Mouse (Mus musculus) thymus, adult 2 months (tissue): ENCODE measurements around the gene Tacc2. TPM values are rescaled to one million over a fixed set of nuclear protein-coding genes. Genes with fewer than 3 reads are reported as not detected.

ENCODE experiments used
- DNase-seq: peaks from one replicate; pipeline ENCODE4 v3.0.0; 2021
- H3K27ac ChIP-seq: fragments of 200-500 bp; 2 replicates; pipeline ENCODE4 v1.5.1; 2012; ENCODE audit warnings: low read length, control low read depth; ENCODE audit not compliant: control insufficient read depth, insufficient read depth
- H3K27me3 ChIP-seq: fragments of 200-500 bp; 2 replicates; pipeline ENCODE4 v1.6.1; 2012; ENCODE audit warnings: mild to moderate bottlenecking, low read length, moderate library complexity, mixed read lengths; ENCODE audit not compliant: control insufficient read depth, insufficient read depth
- H3K36me3 ChIP-seq: fragments of 200-500 bp; 2 replicates; pipeline ENCODE4 v1.6.1; 2012; ENCODE audit warnings: mild to moderate bottlenecking, low read length, moderate library complexity; ENCODE audit not compliant: control insufficient read depth, insufficient read depth
- H3K4me1 ChIP-seq: fragments of 200-500 bp; replicated peaks from 2 replicates; pipeline ENCODE4 v1.6.1; 2012; ENCODE audit warnings: low read length; ENCODE audit not compliant: control insufficient read depth, insufficient read depth
- H3K4me3 ChIP-seq: fragments of 200-500 bp; 2 replicates; pipeline ENCODE4 v1.5.1; 2012; ENCODE audit warnings: mild to moderate bottlenecking, low read length, control low read depth, moderate library complexity; ENCODE audit not compliant: control insufficient read depth, insufficient read depth
- CTCF ChIP-seq: fragments of 200-500 bp; IDR thresholded peaks from 2 replicates; pipeline ENCODE4 v1.5.1; 2012; ENCODE audit warnings: mild to moderate bottlenecking, control low read depth, low read length, moderate library complexity, borderline replicate concordance; ENCODE audit not compliant: control insufficient read depth, poor library complexity, insufficient read depth; ENCODE audit errors: extremely low read depth
- POLR2A ChIP-seq: fragments of 200-500 bp; IDR thresholded peaks from 2 replicates; pipeline ENCODE4 v1.6.1; 2012; ENCODE audit warnings: mild to moderate bottlenecking, low read length, control low read depth, moderate library complexity; ENCODE audit not compliant: control insufficient read depth, poor library complexity, insufficient read depth; ENCODE audit errors: extremely low read depth
- WGBS: fragments of 180-500 bp; shearing (Covaris S2); methylation state at CpG from one replicate; pipeline ENCODE4 v1.1.7; 2018; 5-methylcytosine and 5-hydroxymethylcytosine counted together
- polyA plus RNA-seq: library from polyadenylated mRNA; depleted of rRNA; stranded (reverse); fragments of >200 nt; gene quantifications from 2 replicates; pipeline ENCODE4 v1.2.3, GENCODE M21; 2012

Tacc2 gene
- polyA plus RNA-seq, 1 experiment, result 41.1 TPM

DNA sequence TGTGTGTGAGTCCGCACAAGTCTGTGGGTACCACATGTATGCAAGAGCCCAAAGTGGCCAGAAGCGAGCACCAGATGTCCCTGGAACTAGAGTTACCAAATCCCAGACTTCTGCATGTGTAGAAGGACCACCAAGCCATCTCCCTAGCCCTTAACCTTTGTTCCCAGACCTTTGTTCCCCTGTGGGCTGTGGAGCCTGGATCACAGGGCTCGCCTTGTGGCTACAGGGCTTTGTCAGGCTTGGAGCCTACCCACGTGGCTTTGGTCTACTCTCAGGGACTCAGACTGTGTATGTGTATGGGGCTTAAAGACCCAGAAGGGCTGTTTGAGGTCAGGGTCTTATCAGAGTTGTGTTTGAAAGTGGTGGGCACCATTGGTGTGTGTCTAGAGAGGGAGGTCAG lies 111.4 kb downstream of the Tacc2 start:
- no peak for TF ChIP-seq POLR2A
- no peak for TF ChIP-seq CTCF
- no peak for DNase-seq
- WGBS, result 88% methylated on average over 4 of the region's 4 CpGs
- Histone ChIP-seq H3K4me1 (peaks cover 17% of the 10 kb centered on the region), H3K4me3 (no peak overlapping the region), H3K27ac (no peak overlapping the region), H3K36me3 (no peaks in the 10 kb centered on the region), H3K27me3 (no peaks in the 10 kb centered on the region)

DNA sequence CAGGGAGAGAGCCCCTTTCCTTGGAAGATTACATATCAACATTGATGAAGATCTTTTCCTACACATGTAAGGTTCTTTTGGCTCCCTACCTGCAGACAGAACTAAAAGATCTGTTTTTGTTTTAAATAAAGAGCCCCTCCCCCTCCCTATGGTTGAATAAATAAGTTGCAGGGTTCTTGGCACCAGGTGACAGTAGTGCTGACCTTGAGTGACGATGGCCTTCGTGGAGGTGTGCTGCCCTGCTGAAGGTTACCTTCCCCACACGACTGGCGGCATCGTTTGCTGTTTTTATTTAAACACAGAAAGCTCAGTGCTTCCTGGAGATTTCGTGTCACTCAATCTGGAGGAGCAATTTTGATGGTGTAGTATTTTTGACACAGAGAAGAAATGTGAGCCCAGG lies 113.6 kb downstream of the Tacc2 start:
- Histone ChIP-seq H3K4me1 (peaks cover 26% of the 10 kb centered on the region), H3K36me3 (no peaks in the 10 kb centered on the region), H3K4me3 (no peak overlapping the region), H3K27me3 (no peaks in the 10 kb centered on the region), H3K27ac (no peak overlapping the region)
- DNase-seq, result no peak
- 97% methylated on average over 6 of the region's 6 CpGs for WGBS
- TF ChIP-seq POLR2A, result no peak
- no peak for TF ChIP-seq CTCF

DNA sequence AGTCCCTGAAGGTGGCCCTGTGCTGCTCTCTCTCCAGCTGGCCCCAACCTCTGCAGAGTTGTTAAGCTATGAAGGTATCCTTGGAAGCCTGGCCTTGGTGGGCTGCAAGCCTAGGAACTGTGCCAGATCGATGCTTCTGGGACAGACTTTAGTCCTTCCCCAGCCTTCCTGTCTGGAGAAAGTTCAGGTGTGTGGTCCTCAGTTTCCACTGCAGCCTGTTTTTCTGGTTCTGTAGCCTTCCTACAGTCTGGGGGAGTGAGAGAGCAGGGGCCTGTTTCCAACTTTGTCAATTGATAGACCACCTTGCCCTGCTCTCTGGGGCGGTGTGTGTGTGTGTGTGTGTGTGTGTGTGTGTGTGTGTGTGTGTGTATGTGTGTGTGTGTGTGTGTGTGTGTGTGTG lies 114.7 kb downstream of the Tacc2 start:
- Histone ChIP-seq H3K27me3 (no peaks in the 10 kb centered on the region), H3K4me3 (no peak overlapping the region), H3K27ac (no peak overlapping the region), H3K36me3 (no peaks in the 10 kb centered on the region), H3K4me1 (peaks cover 24% of the 10 kb centered on the region)
- WGBS, result 66% methylated on average over 2 of the region's 2 CpGs
- TF ChIP-seq POLR2A (no peak), CTCF (no peak)
- DNase-seq, result no peak

- H3K27me3 ChIP-seq, result no peaks in the 10 kb centered on the region
- TF ChIP-seq POLR2A (no peak), CTCF (no peak)
- peaks cover 21% of the 10 kb centered on the region for H3K4me1 ChIP-seq
- no peaks in the 10 kb centered on the region for H3K36me3 ChIP-seq
- DNase-seq, result peak; percentile 75
- H3K27ac ChIP-seq, result no peak overlapping the region
- 3% methylated on average over 39 of the region's 39 CpGs for WGBS
- H3K4me3 ChIP-seq, result peak overlapping the region; percentile 63
Measured at GRCm38 (mm10) chr7:130692392-130692942, 115.2 kb downstream of the Tacc2 start.

DNA sequence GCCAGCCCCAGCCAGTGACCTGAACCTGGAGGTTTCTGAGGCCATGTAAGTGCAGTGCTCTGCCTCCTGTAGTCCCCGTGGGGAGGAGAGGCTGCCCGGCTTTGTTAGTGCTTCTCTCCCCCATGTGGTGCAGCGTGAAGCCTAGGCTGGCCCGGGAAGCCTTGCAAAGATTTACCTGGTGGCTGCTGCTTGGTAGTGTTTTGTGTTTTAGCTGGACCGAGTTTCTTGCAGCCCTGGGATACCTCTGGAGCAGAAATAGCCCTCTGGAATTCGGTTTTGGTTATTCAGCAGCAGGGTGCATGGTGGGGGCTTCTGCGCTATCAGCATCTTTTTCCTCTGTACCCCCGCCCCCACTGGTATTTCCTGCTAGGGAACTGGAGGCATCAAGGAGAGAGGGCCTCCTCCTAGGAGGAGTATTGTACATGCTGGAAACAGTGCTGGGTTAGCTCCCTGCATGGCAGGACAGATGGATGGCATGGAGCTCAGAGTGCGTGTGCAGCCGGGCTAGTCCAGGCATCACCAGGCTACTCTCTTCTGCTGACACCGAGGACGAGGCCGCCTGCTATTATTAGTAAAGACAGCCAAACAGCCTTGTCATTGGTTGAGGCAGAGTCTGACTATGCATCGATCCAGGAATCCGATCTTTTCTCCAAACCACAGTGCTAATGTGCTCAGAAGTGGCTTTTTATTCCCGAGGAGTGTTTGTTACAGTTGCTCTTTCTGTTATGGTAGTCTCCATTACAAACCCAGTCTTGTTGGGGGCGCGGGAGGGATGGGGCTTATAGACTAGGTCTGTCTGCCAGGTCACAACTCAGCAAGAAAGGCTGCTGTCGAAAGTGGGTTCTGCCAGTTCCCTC lies 115.9 kb downstream of the Tacc2 start:
- Histone ChIP-seq H3K4me1 (peaks cover 27% of the 10 kb centered on the region), H3K27ac (no peak overlapping the region; the same call in 1 of the 2 replicates), H3K27me3 (no peaks in the 10 kb centered on the region), H3K4me3 (peak overlapping the region; percentile 63), H3K36me3 (no peaks in the 10 kb centered on the region)
- 52% methylated on average over 19 of the region's 19 CpGs for WGBS
- TF ChIP-seq CTCF (no peak), POLR2A (no peak)
- peak; percentile 45 for DNase-seq

DNA sequence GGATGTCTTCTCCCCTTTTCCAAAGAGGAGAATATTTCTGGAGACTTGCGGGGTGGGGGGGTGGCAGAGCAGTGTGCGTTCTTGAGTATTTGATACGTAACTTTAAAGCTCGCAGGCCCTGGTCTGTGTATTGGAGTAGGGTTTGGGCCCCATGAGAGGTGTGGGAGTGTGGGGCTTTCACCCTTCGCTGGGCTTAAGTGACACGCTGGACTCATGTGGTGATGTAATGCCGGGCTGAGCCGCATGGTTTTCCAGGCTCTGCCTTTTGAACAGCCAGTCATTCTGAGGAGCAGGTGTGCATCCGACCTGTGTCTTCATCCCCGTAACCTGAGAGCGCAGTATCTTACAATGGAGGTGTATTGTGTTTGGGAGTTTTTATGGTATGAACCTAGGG lies 116.6 kb downstream of the Tacc2 start:
- no peak for DNase-seq
- H3K27ac ChIP-seq, result no peak overlapping the region
- TF ChIP-seq POLR2A (no peak), CTCF (no peak)
- H3K27me3 ChIP-seq, result no peaks in the 10 kb centered on the region
- 95% methylated on average over 11 of the region's 11 CpGs for WGBS
- H3K36me3 ChIP-seq, result no peaks in the 10 kb centered on the region
- H3K4me1 ChIP-seq, result peaks cover 32% of the 10 kb centered on the region
- no peak overlapping the region for H3K4me3 ChIP-seq
